Mouse (Mus musculus) heart, postnatal 36 days (tissue): ENCODE data around the gene Mapk8ip1. TPM values are rescaled to one million over a fixed set of nuclear protein-coding genes. Genes with fewer than 3 reads are reported as not detected.
A peak's percentile ranks its signal among the peaks of the same experiment; 100 is the strongest.

Source experiments
- DNase-seq, 2 experiments: peaks; one replicate each; pipeline ENCODE4 v3.0.0; 2021 to 2022
- intact Hi-C: fragments of 180-260 bp; cut with DNase I; formaldehyde crosslinking; loops from one replicate; pipeline ENCODE4 v1.15.1; 2025
- total RNA-seq, 2 experiments: library from RNA; stranded (reverse); gene quantifications; 2 replicates each; pipeline ENCODE4 v1.2.3; 2021

Mapk8ip1 gene
- total RNA-seq, 2 experiments from 2014 or later = 4.6 to 4.8 TPM

- intact Hi-C loops = no loop called here
- DNase-seq = no peak
Measured at GRCm38 (mm10) chr2:92376300-92376699, 24.8 kb downstream of the Mapk8ip1 start.

DNA sequence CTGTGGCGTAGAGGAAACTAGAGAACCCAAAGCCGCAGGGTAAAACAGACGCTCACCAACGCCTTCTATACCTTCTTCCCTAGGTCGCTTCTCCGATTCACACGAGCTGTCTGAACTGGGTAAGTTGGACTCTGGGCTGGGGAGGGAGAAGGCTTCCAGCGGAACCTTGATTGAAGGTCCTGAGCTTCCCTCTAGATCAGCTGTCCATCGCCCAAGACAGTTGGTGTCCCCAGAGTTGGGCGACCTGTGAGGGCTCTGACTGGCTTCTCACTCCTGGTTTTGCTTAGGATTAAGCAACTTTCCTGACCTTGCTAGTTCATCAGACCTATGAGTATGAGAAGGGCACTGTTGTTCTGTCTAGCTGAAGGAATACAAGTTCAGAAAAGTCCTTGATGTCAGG lies 25.3 kb downstream of the Mapk8ip1 start:
- DNase-seq = no peak
- intact Hi-C loops = loop anchor here (2.0 kb wide), 1 partner anchor 63 kb away; no protein-coding TSS in a partner anchor

GRCm38 (mm10) chr2:92375099-92375623 lies 25.9 kb downstream of the Mapk8ip1 start:
- intact Hi-C loops = loop anchor here (2.0 kb wide), 1 partner anchor 64 kb away; no protein-coding TSS in a partner anchor

DNA sequence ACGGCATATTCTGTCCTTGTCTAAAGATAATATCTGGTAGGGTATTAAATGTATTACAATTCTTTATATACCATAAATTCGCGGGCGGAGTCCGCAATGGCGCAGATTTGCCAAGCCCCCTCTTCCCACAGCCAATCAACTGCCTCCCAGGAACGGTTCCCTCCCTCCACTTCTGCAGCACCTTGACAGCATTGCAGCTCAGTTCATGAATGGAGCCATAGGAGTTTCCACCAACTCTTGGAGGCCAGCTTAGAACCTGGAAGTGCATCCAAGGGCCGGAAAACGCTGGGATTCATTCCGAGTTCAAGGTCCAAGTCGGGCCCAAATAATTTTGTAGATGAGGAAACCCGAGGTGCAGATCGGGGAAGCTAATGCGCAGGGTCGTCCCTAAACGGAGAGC lies 26.5 kb downstream of the Mapk8ip1 start, which contains the start of the genes Pex16 and Large2:
Gene Pex16, plus strand, starts transcription at position 163 of the 400 bp plus-strand sequence.
Gene Large2, minus strand, starts transcription at position 356 of the 400 bp plus-strand sequence.
- peak in 1 of 2 experiments; percentile 26 for DNase-seq
- intact Hi-C loops = loop anchor here (2.0 kb wide), 1 partner anchor 64 kb away; no protein-coding TSS in a partner anchor

More at GRCm38 (mm10) chr2:92375099-92375623, 25.9 kb downstream of the Mapk8ip1 start:
- peak; percentile 95 for DNase-seq

GRCm38 (mm10) chr2:92373437-92373813 lies 27.6 kb downstream of the Mapk8ip1 start:
- DNase-seq = no peak
- intact Hi-C loops = no loop called here

DNA sequence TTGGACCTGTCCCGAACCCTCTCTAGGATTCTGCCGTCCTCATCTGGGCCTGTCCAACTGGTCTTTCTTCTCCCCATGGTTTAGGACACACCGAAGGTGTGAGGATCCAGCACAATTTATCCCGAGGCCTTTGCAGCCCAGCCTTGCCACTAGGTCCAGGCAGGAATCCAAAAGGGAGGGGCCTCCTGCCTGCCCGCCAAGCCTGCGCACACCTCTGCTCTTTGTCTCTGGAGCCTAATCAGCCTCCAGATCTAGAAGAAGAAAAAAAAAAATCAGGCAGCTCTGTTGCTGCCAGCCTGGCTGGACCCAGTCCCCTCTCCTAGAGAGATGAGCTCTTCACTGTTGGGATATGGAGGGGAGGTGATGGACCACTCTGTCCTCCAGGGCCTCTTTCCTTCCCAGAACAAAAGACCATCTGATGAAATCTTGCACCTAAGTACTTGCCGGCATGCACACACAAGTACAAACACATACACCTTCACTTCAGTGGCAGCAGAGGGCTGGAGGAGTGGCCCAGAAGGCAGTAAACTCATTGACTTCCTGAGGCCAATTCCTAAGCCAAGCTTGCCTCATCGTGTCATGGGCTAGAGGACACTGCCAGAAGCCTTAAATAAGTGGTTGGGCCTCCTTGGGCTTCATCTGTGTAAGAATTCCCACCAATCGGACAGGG lies 28.2 kb downstream of the Mapk8ip1 start:
- DNase-seq = peak in 1 of 2 experiments; percentile 35
- intact Hi-C loops = no loop called here

- DNase-seq = no peak
- intact Hi-C loops = no loop called here
Measured at GRCm38 (mm10) chr2:92371971-92372690, 28.9 kb downstream of the Mapk8ip1 start.

DNA sequence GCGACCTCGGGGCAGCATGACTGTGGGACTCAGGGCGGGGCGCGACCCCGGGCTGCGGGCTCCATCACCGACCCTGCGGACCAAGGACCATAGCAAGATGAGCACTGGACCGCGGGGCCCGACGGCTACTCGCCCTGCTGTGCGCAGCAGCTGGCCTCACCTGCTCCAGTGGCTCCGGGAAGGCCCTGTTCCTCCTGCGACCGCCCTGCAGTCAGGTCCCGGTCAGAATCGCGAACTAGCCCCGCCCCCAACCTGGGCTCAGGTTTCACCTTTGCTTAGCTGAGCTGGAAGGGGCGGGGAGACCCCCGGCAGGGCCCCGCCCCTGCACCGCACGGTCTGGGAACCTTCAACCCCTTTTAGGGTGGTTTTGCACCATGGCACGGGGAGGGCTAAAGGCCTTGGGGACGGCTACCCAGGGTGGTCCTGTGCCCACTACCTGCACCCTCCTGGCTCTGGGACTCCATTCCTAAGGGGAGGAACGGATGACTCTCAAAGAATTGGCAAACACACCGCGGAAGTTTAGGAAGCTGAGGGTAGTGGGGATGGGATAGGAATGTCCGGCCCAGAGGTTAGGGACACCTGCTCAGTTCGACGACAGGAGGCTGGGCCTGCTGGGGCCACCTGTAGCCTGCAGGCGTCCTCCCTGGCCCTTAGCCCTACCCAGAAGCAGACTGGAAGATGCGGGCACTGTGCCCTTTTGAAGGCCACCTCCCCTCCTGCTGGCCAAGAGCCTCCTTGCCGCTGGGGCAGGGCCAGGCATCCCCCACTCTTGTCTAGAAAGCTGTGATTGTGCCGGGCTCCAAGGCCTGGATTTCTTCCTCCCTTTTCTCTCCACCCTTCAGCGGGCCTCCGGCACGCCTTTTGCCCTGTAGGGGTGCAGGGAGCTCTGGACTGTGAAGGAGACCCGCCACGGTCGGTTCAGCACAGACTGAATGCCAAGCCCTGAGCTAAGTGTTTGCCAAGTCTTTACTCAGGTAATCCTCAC lies 29.9 kb downstream of the Mapk8ip1 start:
- intact Hi-C loops = no loop called here

GRCm38 (mm10) chr2:92370375-92370774 lies 30.7 kb downstream of the Mapk8ip1 start:
- no peak for DNase-seq
- intact Hi-C loops = no loop called here

More for the DNA sequence above, 29.9 kb downstream of the Mapk8ip1 start:
- DNase-seq = no peak

DNA sequence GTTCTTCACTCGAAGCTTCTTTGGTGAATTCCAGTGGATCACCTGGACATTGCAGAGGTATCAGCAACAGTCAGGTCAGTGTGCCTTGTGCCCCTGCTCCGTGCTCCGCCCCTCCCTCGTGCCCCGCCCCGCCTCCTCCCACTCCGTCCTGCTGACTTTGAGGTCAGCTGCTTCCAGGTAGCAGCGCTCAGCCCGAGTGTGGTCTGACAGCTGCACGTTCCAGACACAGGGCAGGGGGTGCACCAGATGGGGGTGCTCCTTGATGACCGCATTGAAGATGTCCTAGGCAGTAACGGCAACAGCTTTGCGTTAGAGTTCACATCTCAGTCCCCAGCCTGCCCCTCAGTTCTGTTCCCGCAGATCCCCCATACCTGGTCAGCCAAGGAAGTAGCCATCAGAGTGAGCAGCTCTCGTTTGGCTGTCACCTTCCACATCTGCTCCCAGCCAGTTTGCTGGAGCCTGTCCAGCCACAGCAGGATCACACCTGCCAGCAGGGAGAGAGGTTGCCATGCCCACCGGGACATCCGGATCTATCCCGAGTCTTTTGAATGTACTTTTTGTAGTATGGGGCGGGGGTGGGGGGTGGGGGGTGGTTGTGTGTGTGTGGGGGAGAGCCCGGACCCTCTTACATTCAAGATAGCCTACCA lies 33.6 kb downstream of the Mapk8ip1 start:
- DNase-seq = no peak
- intact Hi-C loops = no loop called here

GRCm38 (mm10) chr2:92365568-92365967 lies 35.5 kb downstream of the Mapk8ip1 start:
- no peak for DNase-seq
- intact Hi-C loops = no loop called here

- no peak for DNase-seq
- intact Hi-C loops = no loop called here
Measured at GRCm38 (mm10) chr2:92364086-92364485, 37.0 kb downstream of the Mapk8ip1 start.

- peak in 1 of 2 experiments; percentile 1 for DNase-seq
Measured at GRCm38 (mm10) chr2:92362571-92363228, 38.4 kb downstream of the Mapk8ip1 start.

GRCm38 (mm10) chr2:92361795-92362194 lies 39.3 kb downstream of the Mapk8ip1 start:
- intact Hi-C loops = no loop called here
- DNase-seq = peak in 1 of 2 experiments; percentile 1

More at GRCm38 (mm10) chr2:92362571-92363228, 38.4 kb downstream of the Mapk8ip1 start:
- intact Hi-C loops = no loop called here

DNA sequence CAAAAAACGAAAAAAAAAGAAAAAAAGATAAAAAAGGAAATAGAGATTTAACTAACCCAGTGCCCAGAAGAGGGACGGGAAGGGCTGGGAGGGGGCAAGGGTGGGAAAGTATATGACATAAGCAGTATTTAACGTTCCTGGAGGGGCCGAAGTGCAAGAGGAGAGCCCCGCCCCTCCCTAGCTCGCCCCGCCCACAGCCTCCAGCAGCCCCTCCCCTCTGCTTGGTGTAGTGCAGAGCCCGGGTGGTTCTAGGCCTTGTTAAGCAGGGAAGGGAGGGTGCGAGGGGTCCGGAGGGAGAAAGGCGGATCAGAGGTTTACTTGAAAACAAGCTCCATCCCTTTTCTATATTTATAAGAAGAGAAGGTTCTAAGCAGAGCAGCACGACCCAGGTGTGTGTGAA lies 40.2 kb downstream of the Mapk8ip1 start:
- intact Hi-C loops = no loop called here
- peak in 1 of 2 experiments; percentile 1 for DNase-seq

DNA sequence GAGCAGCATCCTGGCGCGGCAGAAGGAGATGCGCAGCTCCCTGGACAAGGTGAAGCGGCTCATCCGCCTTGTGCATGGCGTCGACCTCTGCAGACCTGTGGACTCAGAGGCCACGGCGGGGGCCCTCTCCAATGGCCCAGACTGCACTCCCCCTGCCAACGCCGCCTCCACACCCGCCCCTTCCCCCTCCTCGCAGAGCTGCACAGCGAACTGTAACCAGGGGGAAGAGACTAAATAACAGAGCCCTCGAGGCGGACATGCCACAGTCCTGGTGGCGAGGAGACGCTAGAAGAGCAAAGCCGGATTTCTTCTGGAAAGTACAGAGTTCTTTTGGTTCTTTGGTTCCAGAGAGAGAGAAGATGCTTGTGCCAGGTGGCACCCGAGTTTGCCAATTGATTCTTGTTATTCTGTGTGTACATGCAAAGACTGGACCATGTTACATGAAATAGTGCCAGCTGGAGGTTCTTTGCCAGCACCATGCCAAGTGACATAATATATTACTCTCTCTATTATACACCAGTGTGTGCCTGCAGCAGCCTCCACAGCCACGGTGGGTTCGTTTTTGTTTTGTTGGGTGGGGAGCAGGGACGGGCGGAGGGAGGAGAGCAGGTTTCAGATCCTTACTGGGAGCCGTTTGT lies 40.8 kb downstream of the Mapk8ip1 start:
- intact Hi-C loops = no loop called here
- DNase-seq = no peak

DNA sequence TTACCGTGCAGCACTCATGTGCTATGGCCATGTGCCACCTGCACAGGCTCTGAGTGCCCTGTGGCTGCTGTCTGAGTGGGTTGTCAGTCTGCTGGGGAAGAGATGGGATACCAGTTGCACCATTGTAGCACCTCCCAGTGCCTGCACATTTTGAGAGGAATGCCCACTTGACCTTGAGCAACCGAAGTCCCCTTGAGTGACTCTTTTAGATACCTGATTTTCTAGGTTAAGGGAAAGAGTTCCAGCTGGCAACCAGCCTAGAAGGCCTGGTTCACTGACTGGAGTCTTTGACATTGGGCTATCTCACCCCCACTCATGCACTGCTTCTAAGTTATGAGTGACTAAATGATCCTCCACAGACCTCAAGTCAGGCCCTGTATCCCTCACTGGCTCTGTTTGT lies 41.8 kb downstream of the Mapk8ip1 start:
- intact Hi-C loops = no loop called here
- DNase-seq = no peak

GRCm38 (mm10) chr2:92354224-92354623 lies 46.8 kb downstream of the Mapk8ip1 start:
- DNase-seq = peak in 1 of 2 experiments; percentile 25
- intact Hi-C loops = no loop called here

- intact Hi-C loops = no loop called here
- no peak for DNase-seq
Measured at GRCm38 (mm10) chr2:92353402-92353801, 47.7 kb downstream of the Mapk8ip1 start.
